Mouse (Mus musculus) intestine, postnatal 0 days (tissue): ENCODE results near the gene Cdc20. TPM values are rescaled to one million over a fixed set of nuclear protein-coding genes. Genes with fewer than 3 reads are reported as not detected.

ENCODE experiments used
- ATAC-seq: fragments of 200-750 bp; cut with Nextera tagmentation; 2 replicates; pipeline ENCODE4 v1.8.0; 2017; ENCODE audit warnings: mild to moderate bottlenecking, moderate TSS enrichment, moderate library complexity
- H3K27ac ChIP-seq: fragments of 300-500 bp; sonication (generic); 2 replicates; pipeline ENCODE4 v1.5.1; 2014; ENCODE audit warnings: mild to moderate bottlenecking, low read depth, low read length, moderate library complexity
- H3K27me3 ChIP-seq: fragments of 300-500 bp; sonication (generic); replicated peaks from 2 replicates; pipeline ENCODE4 v1.6.1; 2014; ENCODE audit warnings: low read length, mixed read lengths; ENCODE audit not compliant: control insufficient read depth, insufficient read depth
- H3K36me3 ChIP-seq: fragments of 300-500 bp; sonication (generic); 2 replicates; pipeline ENCODE4 v1.6.1; 2014; ENCODE audit warnings: mild to moderate bottlenecking, moderate library complexity; ENCODE audit not compliant: control insufficient read depth, insufficient read depth
- H3K4me1 ChIP-seq: fragments of 300-500 bp; sonication (generic); replicated peaks from 2 replicates; pipeline ENCODE4 v1.6.1; 2014; ENCODE audit warnings: antibody characterized with exemption, low read length, mixed read lengths; ENCODE audit not compliant: control insufficient read depth, insufficient read depth
- H3K4me2 ChIP-seq: fragments of 300-500 bp; sonication (generic); replicated peaks from 2 replicates; pipeline ENCODE4 v1.6.1; 2014; ENCODE audit warnings: low read depth, mild to moderate bottlenecking, moderate library complexity
- H3K4me3 ChIP-seq: fragments of 300-500 bp; sonication (generic); 2 replicates; pipeline ENCODE4 v1.5.1; 2014; ENCODE audit warnings: low read depth, low read length
- H3K9ac ChIP-seq: fragments of 300-500 bp; sonication (generic); 2 replicates; pipeline ENCODE4 v1.6.1; 2014; ENCODE audit warnings: mild to moderate bottlenecking, low read depth, low read length
- H3K9me3 ChIP-seq: fragments of 300-500 bp; sonication (generic); 2 replicates; pipeline ENCODE4 v1.6.1; 2016; ENCODE audit warnings: mixed run types; ENCODE audit not compliant: control insufficient read depth
- CTCF ChIP-seq: sonication (generic); IDR thresholded peaks from 2 replicates; pipeline ENCODE4 v1.5.1; 2016; ENCODE audit warnings: low read depth, mild to moderate bottlenecking, control low read depth, antibody characterized with exemption, moderate library complexity
- WGBS: fragments of 180-500 bp; shearing (Covaris S2); extraction: QIAGEN DNeasy Blood & Tissue Kit; methylation state at CpG from one replicate; pipeline ENCODE4 v1.1.7; 2014; 5-methylcytosine and 5-hydroxymethylcytosine counted together
- polyA plus RNA-seq: library from polyadenylated mRNA; unstranded; fragments of >200 nt; fragmentation: Nextera tagmentation; extraction: Ambion mirVana; gene quantifications from 2 replicates; pipeline ENCODE4 v1.2.1, GENCODE M21; 2015

Gene Cdc20
- polyA plus RNA-seq: 37.3 and 42.7 TPM in 2 replicates

DNA sequence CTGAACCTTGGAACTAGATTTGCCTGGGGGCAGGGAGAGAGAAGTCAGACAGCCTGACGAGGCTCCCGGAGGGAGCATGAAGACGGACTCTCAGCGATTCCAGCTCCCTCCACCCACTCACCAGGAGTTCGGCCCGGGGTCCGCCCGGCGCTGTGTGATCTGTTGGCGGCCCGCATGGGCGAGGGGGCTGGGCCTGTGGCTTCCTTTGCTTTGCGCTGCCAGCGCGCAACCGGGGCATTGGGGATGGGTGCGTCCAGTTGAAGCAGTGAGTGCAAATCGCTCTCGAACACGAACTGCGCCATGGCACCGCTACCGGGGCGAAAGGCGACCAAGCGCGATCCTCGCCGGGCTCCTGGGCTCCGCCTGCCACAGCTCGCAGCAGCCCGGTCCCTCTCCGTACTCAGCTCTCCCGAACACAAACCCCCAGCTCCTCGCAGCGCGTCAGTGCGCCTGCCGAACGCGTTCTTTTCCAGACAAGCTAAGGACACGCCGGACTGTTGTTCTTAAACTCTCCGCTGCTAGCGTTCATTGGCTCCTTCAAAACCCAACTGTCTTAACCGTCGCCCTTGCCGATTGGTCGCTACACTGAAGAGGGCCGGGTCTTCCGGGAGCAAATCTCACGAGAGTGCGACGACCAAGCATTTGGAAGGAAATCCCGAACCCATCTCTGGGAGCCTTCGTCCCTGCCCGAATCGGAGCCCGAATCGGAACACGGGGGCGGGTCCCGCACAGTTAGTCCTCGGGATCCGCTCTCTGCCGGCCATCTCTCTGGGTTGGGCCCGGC is at the start of gene Cdc20:
Gene Cdc20 (minus strand): TSS at position 533 of the 784 bp plus-strand sequence.
- WGBS: under 1% methylated on average over 66 of the region's 67 CpGs
- Histone ChIP-seq H3K4me2 (peak within 1 kb of the TSS; percentile 82), H3K27ac (peak within 1 kb of the TSS; percentile 66), H3K27me3 (no peaks in the 10 kb centered on the region), H3K9ac (peak within 1 kb of the TSS; percentile 50), H3K36me3 (peaks cover 24% of the 10 kb centered on the region), H3K9me3 (no peaks in the 10 kb centered on the region), H3K4me3 (peak within 1 kb of the TSS; percentile 48), H3K4me1 (peaks cover 4% of the 10 kb centered on the region; the same call in 1 of the 2 replicates)
- no peak for TF ChIP-seq CTCF
- ATAC-seq: peak; percentile 91

DNA sequence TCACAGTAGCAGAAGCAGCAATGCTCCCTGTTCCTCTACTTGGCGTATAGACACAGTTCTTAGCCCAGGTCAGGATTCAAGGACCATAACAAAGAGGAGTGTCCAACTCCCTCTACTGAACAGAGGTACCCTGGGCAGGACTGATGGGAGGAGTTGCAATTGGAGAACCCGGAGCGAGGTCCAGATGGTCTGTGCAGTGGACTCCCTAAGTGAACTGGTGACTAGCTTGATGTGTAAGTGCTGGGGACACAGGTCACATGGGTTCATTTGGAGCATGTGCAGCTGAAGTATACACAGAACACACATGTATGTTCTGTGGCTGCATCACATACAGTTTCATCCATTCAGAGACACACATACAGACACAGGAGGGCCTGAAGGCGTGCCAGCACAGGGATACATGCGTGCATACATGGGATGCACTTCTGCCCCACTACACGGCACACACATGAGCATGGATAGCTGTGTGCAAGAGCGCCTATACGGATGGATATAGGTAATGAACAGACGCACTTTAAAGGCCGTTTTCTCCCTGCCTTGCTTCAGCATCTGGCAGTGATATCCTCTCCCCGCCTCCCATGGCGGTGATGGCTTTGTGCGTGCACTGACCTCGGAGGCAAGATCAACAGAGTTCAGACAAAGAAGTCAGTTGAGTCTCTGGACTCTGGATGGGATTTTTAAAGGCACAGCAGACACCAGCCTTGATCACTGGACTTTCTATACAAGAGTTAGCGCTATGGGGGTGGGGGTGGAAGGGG is 39.8 kb upstream of the Cdc20 start:
- 65% methylated on average over 15 of the region's 15 CpGs for WGBS
- no peak for TF ChIP-seq CTCF
- Histone ChIP-seq H3K9ac (no peak overlapping the region), H3K27me3 (no peaks in the 10 kb centered on the region), H3K27ac (no peak overlapping the region), H3K4me3 (no peak overlapping the region), H3K4me2 (no peak overlapping the region), H3K36me3 (no peaks in the 10 kb centered on the region), H3K4me1 (no peaks in the 10 kb centered on the region), H3K9me3 (no peaks in the 10 kb centered on the region)
- no peak for ATAC-seq

GRCm38 (mm10) chr4:118472687-118473086 is 35.5 kb upstream of the Cdc20 start:
- Histone ChIP-seq H3K4me2 (no peak overlapping the region), H3K4me3 (no peak overlapping the region), H3K9me3 (no peaks in the 10 kb centered on the region), H3K4me1 (no peaks in the 10 kb centered on the region), H3K36me3 (no peaks in the 10 kb centered on the region), H3K27ac (no peak overlapping the region), H3K9ac (no peak overlapping the region), H3K27me3 (no peaks in the 10 kb centered on the region)
- WGBS: 46% methylated on average over 11 of the region's 11 CpGs
- ATAC-seq: peak; percentile 88
- no peak for TF ChIP-seq CTCF

DNA sequence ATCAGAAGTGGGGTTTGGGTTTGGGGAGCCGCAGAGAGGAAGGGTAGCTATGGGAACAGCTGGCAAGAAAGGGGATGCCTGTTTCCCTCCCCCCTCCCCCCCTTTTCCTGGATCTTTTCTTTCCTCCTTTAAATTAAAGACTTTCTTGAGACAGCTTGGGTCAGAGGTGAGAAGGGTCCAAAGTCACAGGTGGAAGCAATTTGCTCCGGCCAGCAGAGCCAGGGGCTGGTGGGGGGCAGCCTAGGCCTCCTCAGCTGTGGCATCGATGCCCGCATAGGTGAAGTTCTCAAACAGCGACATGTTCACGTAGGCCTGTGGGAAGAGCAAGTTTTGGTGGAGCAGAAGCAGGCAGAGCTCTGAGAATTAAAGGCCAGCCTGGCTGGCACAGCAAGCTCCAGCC is 34.1 kb upstream of the Cdc20 start:
- H3K4me1 ChIP-seq: no peaks in the 10 kb centered on the region
- no peak for ATAC-seq
- no peak for TF ChIP-seq CTCF
- no peak overlapping the region for H3K4me2 ChIP-seq
- H3K27ac ChIP-seq: no peak overlapping the region
- no peak overlapping the region for H3K4me3 ChIP-seq
- no peaks in the 10 kb centered on the region for H3K36me3 ChIP-seq
- H3K9ac ChIP-seq: no peak overlapping the region
- WGBS: 86% methylated on average over 6 of the region's 6 CpGs
- H3K27me3 ChIP-seq: no peaks in the 10 kb centered on the region
- no peaks in the 10 kb centered on the region for H3K9me3 ChIP-seq

DNA sequence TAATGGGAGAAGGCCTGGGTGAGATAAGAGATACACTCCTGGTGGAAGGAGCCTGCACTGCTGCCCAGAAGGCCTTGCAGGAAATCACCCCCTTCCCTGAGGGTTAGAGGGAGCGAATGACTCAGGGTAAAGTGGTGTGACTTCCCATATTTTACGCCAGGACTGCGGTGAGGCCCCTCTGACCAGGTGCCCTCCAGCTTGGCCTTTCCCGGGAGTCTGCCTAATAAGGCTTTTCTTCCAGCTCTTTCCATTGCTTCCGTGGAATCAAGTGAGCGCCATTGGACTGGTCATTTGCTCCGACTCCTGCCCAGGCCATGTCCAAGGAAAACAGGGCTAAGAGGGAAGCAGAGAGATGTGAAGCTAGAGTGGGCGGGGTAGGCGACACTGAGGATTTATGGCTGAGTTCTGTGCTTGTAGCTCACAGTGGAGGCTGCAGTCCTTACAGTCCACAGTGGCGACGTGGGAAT is 28.6 kb upstream of the Cdc20 start:
- no peak overlapping the region for H3K27ac ChIP-seq
- H3K4me2 ChIP-seq: no peak overlapping the region
- peak; percentile 49; the same call in 1 of the 2 replicates for ATAC-seq
- H3K9ac ChIP-seq: no peak overlapping the region
- no peaks in the 10 kb centered on the region for H3K4me1 ChIP-seq
- TF ChIP-seq CTCF: no peak
- 31% methylated on average over 11 of the region's 11 CpGs for WGBS
- no peaks in the 10 kb centered on the region for H3K36me3 ChIP-seq
- no peaks in the 10 kb centered on the region for H3K27me3 ChIP-seq
- no peaks in the 10 kb centered on the region for H3K9me3 ChIP-seq
- H3K4me3 ChIP-seq: no peak overlapping the region

- ATAC-seq: no peak
- no peaks in the 10 kb centered on the region for H3K36me3 ChIP-seq
- no peak overlapping the region for H3K4me3 ChIP-seq
- no peaks in the 10 kb centered on the region for H3K9me3 ChIP-seq
- WGBS: 94% methylated on average over 3 of the region's 3 CpGs
- H3K27me3 ChIP-seq: no peaks in the 10 kb centered on the region
- no peak overlapping the region for H3K4me2 ChIP-seq
- H3K4me1 ChIP-seq: no peaks in the 10 kb centered on the region
- no peak overlapping the region for H3K9ac ChIP-seq
- no peak for TF ChIP-seq CTCF
- H3K27ac ChIP-seq: no peak overlapping the region
Observed at GRCm38 (mm10) chr4:118464956-118465355, 27.8 kb upstream of the Cdc20 start.
